Mouse (Mus musculus): ENCODE data around the gene Lrrfip1. TPM values are rescaled to one million over a fixed set of nuclear protein-coding genes. Genes with fewer than 3 reads are reported as not detected.

The Lrrfip1 gene
- total and polyA plus RNA-seq, 2 experiments from 2014 or later = 52.4 to 62.0 TPM

- Histone ChIP-seq H3K9me3 (ENCODE audit: low read length) (no peaks in the 10 kb centered on the region), H3K27ac (ENCODE audit: low read depth, low read length) (no peak overlapping the region), H3K9ac (no peak overlapping the region), H3K4me1 (ENCODE audit: insufficient read depth) (peaks cover 21% of the 10 kb centered on the region), H3K36me3 (ENCODE audit: insufficient read depth) (no peaks in the 10 kb centered on the region), H3K27me3 (ENCODE audit: insufficient read depth, low read length) (no peaks in the 10 kb centered on the region), H3K4me2 (ENCODE audit: low read depth) (no peak overlapping the region), H3K4me3 (ENCODE audit: low read depth, low read length) (no peak overlapping the region)
- no peak for DNase-seq
- ATAC-seq = no peak
- no peak for TF ChIP-seq CTCF (IDR thresholded peaks at IDR 0.05; ENCODE audit: low read depth)
- 86% methylated on average over 2 of the region's 2 CpGs for WGBS
Measured at GRCm38 (mm10) chr1:91066599-91066998, 68.1 kb downstream of the Lrrfip1 start.

GRCm38 (mm10) chr1:91067716-91068115, 69.2 kb downstream of the Lrrfip1 start:
- DNase-seq = no peak
- Histone ChIP-seq H3K9ac (no peak overlapping the region), H3K4me2 (ENCODE audit: low read depth) (no peak overlapping the region), H3K27ac (ENCODE audit: low read depth, low read length) (no peak overlapping the region), H3K27me3 (ENCODE audit: insufficient read depth, low read length) (no peaks in the 10 kb centered on the region), H3K9me3 (ENCODE audit: low read length) (no peaks in the 10 kb centered on the region), H3K4me1 (ENCODE audit: insufficient read depth) (peaks cover 9% of the 10 kb centered on the region), H3K36me3 (ENCODE audit: insufficient read depth) (no peaks in the 10 kb centered on the region), H3K4me3 (ENCODE audit: low read depth, low read length) (no peak overlapping the region)
- TF ChIP-seq CTCF (IDR thresholded peaks at IDR 0.05; ENCODE audit: low read depth) = no peak
- ATAC-seq = no peak
- 86% methylated on average over 6 of the region's 6 CpGs for WGBS

GRCm38 (mm10) chr1:91069575-91069974, 71.0 kb downstream of the Lrrfip1 start:
- TF ChIP-seq CTCF (IDR thresholded peaks at IDR 0.05; ENCODE audit: low read depth) = no peak
- DNase-seq (no peak), ATAC-seq (no peak)
- no peaks in the 10 kb centered on the region for H3K9me3 ChIP-seq (ENCODE audit: low read length)
- no peak overlapping the region for H3K4me3 ChIP-seq (ENCODE audit: low read depth, low read length)
- no peaks in the 10 kb centered on the region for H3K27me3 ChIP-seq (ENCODE audit: insufficient read depth, low read length)
- no peak overlapping the region for H3K4me2 ChIP-seq (ENCODE audit: low read depth)
- H3K36me3 ChIP-seq (ENCODE audit: insufficient read depth) = no peaks in the 10 kb centered on the region
- H3K27ac ChIP-seq (ENCODE audit: low read depth, low read length) = no peak overlapping the region
- WGBS = 90% methylated on average over 6 of the region's 6 CpGs
- H3K4me1 ChIP-seq (ENCODE audit: insufficient read depth) = 0 out of 2 replicates have a peak, but pooled peaks cover 4% of the 10 kb centered on the region
- no peak overlapping the region for H3K9ac ChIP-seq

GRCm38 (mm10) chr1:91070547-91070946, 72.0 kb downstream of the Lrrfip1 start:
- 93% methylated on average over 8 of the region's 8 CpGs for WGBS
- TF ChIP-seq CTCF (IDR thresholded peaks at IDR 0.05; ENCODE audit: low read depth) = no peak

GRCm38 (mm10) chr1:91071671-91072290, 73.2 kb downstream of the Lrrfip1 start:
- Histone ChIP-seq H3K4me1 (ENCODE audit: insufficient read depth) (no peaks in the 10 kb centered on the region), H3K9ac (no peak overlapping the region), H3K27me3 (ENCODE audit: insufficient read depth, low read length) (no peaks in the 10 kb centered on the region), H3K36me3 (ENCODE audit: insufficient read depth) (no peaks in the 10 kb centered on the region), H3K4me2 (ENCODE audit: low read depth) (no peak overlapping the region), H3K4me3 (ENCODE audit: low read depth, low read length) (no peak overlapping the region), H3K9me3 (ENCODE audit: low read length) (no peaks in the 10 kb centered on the region), H3K27ac (ENCODE audit: low read depth, low read length) (no peak overlapping the region)
- no peak for TF ChIP-seq CTCF (IDR thresholded peaks at IDR 0.05; ENCODE audit: low read depth)
- 89% methylated on average over 10 of the region's 10 CpGs for WGBS
- DNase-seq = no peak
- ATAC-seq = no peak

More at GRCm38 (mm10) chr1:91070547-91070946, 72.0 kb downstream of the Lrrfip1 start:
- Histone ChIP-seq H3K9me3 (ENCODE audit: low read length) (no peaks in the 10 kb centered on the region), H3K9ac (no peak overlapping the region), H3K27me3 (ENCODE audit: insufficient read depth, low read length) (no peaks in the 10 kb centered on the region), H3K4me2 (ENCODE audit: low read depth) (no peak overlapping the region), H3K27ac (ENCODE audit: low read depth, low read length) (no peak overlapping the region), H3K36me3 (ENCODE audit: insufficient read depth) (no peaks in the 10 kb centered on the region), H3K4me1 (ENCODE audit: insufficient read depth) (no peaks in the 10 kb centered on the region), H3K4me3 (ENCODE audit: low read depth, low read length) (no peak overlapping the region)
- DNase-seq (no peak), ATAC-seq (no peak)

GRCm38 (mm10) chr1:91076946-91077345, 78.4 kb downstream of the Lrrfip1 start:
- Histone ChIP-seq H3K9ac (no peak overlapping the region), H3K4me3 (ENCODE audit: low read depth, low read length) (no peak overlapping the region), H3K4me2 (ENCODE audit: low read depth) (no peak overlapping the region), H3K27ac (ENCODE audit: low read depth, low read length) (no peak overlapping the region), H3K4me1 (ENCODE audit: insufficient read depth) (no peaks in the 10 kb centered on the region), H3K36me3 (ENCODE audit: insufficient read depth) (peaks cover 6% of the 10 kb centered on the region; the same call in 1 of the 2 replicates), H3K9me3 (ENCODE audit: low read length) (no peaks in the 10 kb centered on the region), H3K27me3 (ENCODE audit: insufficient read depth, low read length) (no peaks in the 10 kb centered on the region)
- ATAC-seq (no peak), DNase-seq (no peak)
- 63% methylated on average over 8 of the region's 8 CpGs for WGBS
- no peak for TF ChIP-seq CTCF (IDR thresholded peaks at IDR 0.05; ENCODE audit: low read depth)

- Histone ChIP-seq H3K9me3 (ENCODE audit: low read length) (no peaks in the 10 kb centered on the region), H3K4me2 (ENCODE audit: low read depth) (no peak overlapping the region), H3K36me3 (ENCODE audit: insufficient read depth) (peaks cover 6% of the 10 kb centered on the region; the same call in 1 of the 2 replicates), H3K4me3 (ENCODE audit: low read depth, low read length) (no peak overlapping the region), H3K27me3 (ENCODE audit: insufficient read depth, low read length) (no peaks in the 10 kb centered on the region), H3K27ac (ENCODE audit: low read depth, low read length) (no peak overlapping the region), H3K4me1 (ENCODE audit: insufficient read depth) (no peaks in the 10 kb centered on the region), H3K9ac (no peak overlapping the region)
- no peak for ATAC-seq
- WGBS = 93% methylated on average over 9 of the region's 9 CpGs
- no peak for TF ChIP-seq CTCF (IDR thresholded peaks at IDR 0.05; ENCODE audit: low read depth)
- no peak for DNase-seq
Measured at GRCm38 (mm10) chr1:91077456-91077855, 78.9 kb downstream of the Lrrfip1 start.
